ENCODE assay signal across 8 mouse cellular contexts in genomic region chr17:45723732-45724573, GRCm38 (mm10). TPM values are rescaled to one million over a fixed set of nuclear protein-coding genes. Genes with fewer than 3 reads are reported as not detected.
A peak's percentile ranks its signal among the peaks of the same experiment; 100 is the strongest.
DNase-seq lines count a peak whose midpoint lies in the region; ATAC-seq lines count a peak whose summit lies in the region.

No protein-coding gene starts in this region.

- H3K9ac ChIP-seq in forebrain, embryonic 14.5 days (ENCODE audit: low read length) = peak overlapping the region; percentile 86
- H3K9ac ChIP-seq in hindbrain, embryonic 11.5 days (ENCODE audit: low read depth, low read length) = peak overlapping the region; percentile 91

- WGBS in forebrain, embryonic 14.5 days = 4% methylated on average over 25 of the region's 25 CpGs
- WGBS in hindbrain, embryonic 11.5 days = 6% methylated on average over 25 of the region's 25 CpGs

- no peaks in the 10 kb centered on the region for H3K9me3 ChIP-seq in forebrain, embryonic 14.5 days (replicated peaks; ENCODE audit: control insufficient read depth, low read length)
- no peaks in the 10 kb centered on the region for H3K9me3 ChIP-seq in hindbrain, embryonic 11.5 days (ENCODE audit: control insufficient read depth, low read length)

- ATAC-seq in forebrain, embryonic 14.5 days = peak; percentile 81
- ATAC-seq in hindbrain, embryonic 11.5 days (ENCODE audit: low FRiP score) = peak; percentile 61

- DNase-seq in NIH3T3 (ENCODE audit: low read depth) = peak; percentile 91
- DNase-seq in cerebellum, adult 11-12 months = peak; percentile 67
- DNase-seq in forebrain, embryonic 14.5 days (ENCODE audit: low spot score) = peak; percentile 96
- DNase-seq in hindbrain, embryonic 11.5 days (ENCODE audit: low spot score) = peak; percentile 96
- DNase-seq in layer of hippocampus, postnatal 14 days (ENCODE audit: low spot score in 2 of 2) = peak; percentile 80 to 84
- DNase-seq in lung, postnatal 36 days = peak; percentile 89
- DNase-seq in retina, postnatal 7 days (ENCODE audit: low read depth, low spot score) = peak; percentile 79
- DNase-seq in urinary bladder, postnatal 10 days (ENCODE audit: low spot score) = peak; percentile 47

- peak overlapping the region; percentile 46 for H3K4me3 ChIP-seq in forebrain, embryonic 14.5 days (ENCODE audit: low read depth, low read length)
- peak overlapping the region; percentile 54 for H3K4me3 ChIP-seq in hindbrain, embryonic 11.5 days (ENCODE audit: low read depth, low read length)

- peaks cover 4% of the 10 kb centered on the region; the same call in 1 of the 2 replicates for H3K4me1 ChIP-seq in forebrain, embryonic 14.5 days (ENCODE audit: control insufficient read depth, insufficient read depth, low read length)
- H3K4me1 ChIP-seq in hindbrain, embryonic 11.5 days (replicated peaks; ENCODE audit: control insufficient read depth, insufficient read depth, low read length) = peaks cover 4% of the 10 kb centered on the region; the same call in 1 of the 2 replicates

- H3K27me3 ChIP-seq in forebrain, embryonic 14.5 days (replicated peaks; ENCODE audit: control insufficient read depth, insufficient read depth, low read length) = no peaks in the 10 kb centered on the region
- H3K27me3 ChIP-seq in hindbrain, embryonic 11.5 days (ENCODE audit: control insufficient read depth, insufficient read depth, low read length) = no peaks in the 10 kb centered on the region

- H3K4me2 ChIP-seq in forebrain, embryonic 14.5 days (ENCODE audit: low read length) = peak overlapping the region; percentile 66
- H3K4me2 ChIP-seq in hindbrain, embryonic 11.5 days (replicated peaks; ENCODE audit: low read depth, low read length) = peak overlapping the region; percentile 59

- H3K36me3 ChIP-seq in forebrain, embryonic 14.5 days (ENCODE audit: control insufficient read depth, insufficient read depth, low read length) = no peaks in the 10 kb centered on the region
- H3K36me3 ChIP-seq in hindbrain, embryonic 11.5 days (ENCODE audit: control insufficient read depth, insufficient read depth, low read length) = no peaks in the 10 kb centered on the region

- H3K27ac ChIP-seq in forebrain, embryonic 14.5 days (ENCODE audit: low read depth, low read length) = peak overlapping the region; percentile 81
- H3K27ac ChIP-seq in hindbrain, embryonic 11.5 days (ENCODE audit: low read depth, low read length) = peak overlapping the region; percentile 77

RNA-seq across cellular contexts. Expression of gene 1600014C23Rik, which starts 9.7 kb away (rescaled TPM):
- 0.38 TPM in 1 of 2 replicates, not detected in the other for polyA plus RNA-seq in forebrain, embryonic 14.5 days (2014; fragmentation: Nextera tagmentation; extraction: Ambion mirVana)
- polyA plus RNA-seq in hindbrain, embryonic 11.5 days (2014; fragmentation: Nextera tagmentation; extraction: Ambion mirVana) = 0.32 and 0.37 TPM in 2 replicates
- not detected for total RNA-seq in layer of hippocampus, postnatal 14 days (2021)

RNA-seq across cellular contexts. Expression of gene Tmem63b, which starts 37.2 kb away (rescaled TPM):
- 70.9 and 81.1 TPM in 2 replicates for polyA plus RNA-seq in forebrain, embryonic 14.5 days (2014; fragmentation: Nextera tagmentation; extraction: Ambion mirVana)
- polyA plus RNA-seq in hindbrain, embryonic 11.5 days (2014; fragmentation: Nextera tagmentation; extraction: Ambion mirVana) = 48.6 and 50.3 TPM in 2 replicates
- total RNA-seq in layer of hippocampus, postnatal 14 days (2021) = 100 to 1,000 TPM; 219 to 224 TPM

RNA-seq across cellular contexts. Expression of gene Mrpl14, which starts 37.8 kb away (rescaled TPM):
- polyA plus RNA-seq in forebrain, embryonic 14.5 days (2014; fragmentation: Nextera tagmentation; extraction: Ambion mirVana) = 119 and 151 TPM in 2 replicates
- polyA plus RNA-seq in hindbrain, embryonic 11.5 days (2014; fragmentation: Nextera tagmentation; extraction: Ambion mirVana) = 105 and 109 TPM in 2 replicates
- total RNA-seq in layer of hippocampus, postnatal 14 days (2021) = 10 to 100 TPM; 36.4 to 43.5 TPM

Comparison
In these comparisons a context has a peak if more than half of its experiments do, and no peak if none do; other contexts are left out.
1. Peak in every context shown above with its lines: DNase-seq, ATAC-seq, H3K4me3 ChIP-seq and H3K27ac ChIP-seq.